Mouse (Mus musculus) embryonic facial prominence, embryonic 11.5 days (tissue): ENCODE data around the gene Stk11ip. TPM values are rescaled to one million over a fixed set of nuclear protein-coding genes. Genes with fewer than 3 reads are reported as not detected.

Source experiments
- ATAC-seq: fragments of 200-750 bp; cut with Nextera tagmentation; replicated peaks from 2 replicates; pipeline ENCODE4 v1.8.0; 2017; ENCODE audit warnings: low read depth; ENCODE audit not compliant: insufficient number of reproducible peaks, low FRiP score, low TSS enrichment
- DNase-seq: peaks from one replicate; pipeline ENCODE4 v3.0.0-alpha.2; 2015; ENCODE audit warnings: low spot score
- H3K27ac ChIP-seq: fragments of 300-500 bp; sonication (generic); replicated peaks from 2 replicates; pipeline ENCODE4 v1.5.1; 2014; ENCODE audit warnings: mild to moderate bottlenecking, low read depth, low read length, control low read depth
- H3K27me3 ChIP-seq: fragments of 300-500 bp; sonication (generic); 2 replicates; pipeline ENCODE4 v1.6.1; 2014; ENCODE audit warnings: mild to moderate bottlenecking, low read length, moderate library complexity, mixed read lengths; ENCODE audit not compliant: control insufficient read depth, insufficient read depth
- H3K36me3 ChIP-seq: fragments of 300-500 bp; sonication (generic); replicated peaks from 2 replicates; pipeline ENCODE4 v1.6.1; 2014; ENCODE audit warnings: low read depth, mild to moderate bottlenecking, low read length, moderate library complexity, mixed read lengths; ENCODE audit not compliant: control insufficient read depth, insufficient read depth
- H3K4me1 ChIP-seq: fragments of 300-500 bp; sonication (generic); 2 replicates; pipeline ENCODE4 v1.6.1; 2014; ENCODE audit warnings: low read length, mixed read lengths; ENCODE audit not compliant: control insufficient read depth, insufficient read depth
- H3K4me2 ChIP-seq: fragments of 300-500 bp; sonication (generic); 2 replicates; pipeline ENCODE4 v1.6.1; 2014; ENCODE audit warnings: low read depth, mild to moderate bottlenecking, control low read depth, low read length, moderate library complexity
- H3K4me3 ChIP-seq: fragments of 300-500 bp; sonication (generic); 2 replicates; pipeline ENCODE4 v1.5.1; 2014; ENCODE audit warnings: low read depth, low read length, control low read depth
- H3K9ac ChIP-seq: fragments of 300-500 bp; sonication (generic); replicated peaks from 2 replicates; pipeline ENCODE4 v1.6.1; 2014; ENCODE audit warnings: mild to moderate bottlenecking, control low read depth, low read length
- H3K9me3 ChIP-seq: fragments of 300-500 bp; sonication (generic); replicated peaks from 2 replicates; pipeline ENCODE4 v1.6.1; 2016; ENCODE audit warnings: mild to moderate bottlenecking, low read length, inconsistent platforms, mixed read lengths; ENCODE audit not compliant: control insufficient read depth
- WGBS: fragments of 180-500 bp; shearing (Covaris S2); extraction: QIAGEN DNeasy Blood & Tissue Kit; methylation state at CpG from one replicate; pipeline ENCODE4 v1.1.7; 2014; 5-methylcytosine and 5-hydroxymethylcytosine counted together
- polyA plus RNA-seq: library from polyadenylated mRNA; unstranded; fragments of >200 nt; fragmentation: Nextera tagmentation; extraction: Ambion mirVana; gene quantifications from 2 replicates; pipeline ENCODE4 v1.2.1, GENCODE M21; 2014

Gene Stk11ip
- polyA plus RNA-seq, 1 experiment from 2014 or later, result 11.4 TPM

GRCm38 (mm10) chr1:75480036-75480435 is 41.3 kb upstream of the Stk11ip start:
- Histone ChIP-seq H3K4me3 (peak overlapping the region; percentile 76), H3K4me1 (peaks cover 5% of the 10 kb centered on the region; the same call in 1 of the 2 replicates), H3K27ac (no peak overlapping the region), H3K9ac (no peak overlapping the region), H3K9me3 (no peaks in the 10 kb centered on the region), H3K27me3 (peaks cover 12% of the 10 kb centered on the region; the same call in 1 of the 2 replicates), H3K36me3 (peaks cover 12% of the 10 kb centered on the region), H3K4me2 (peak overlapping the region; percentile 71)
- WGBS, result 14% methylated on average over 13 of the region's 13 CpGs
- no peak for DNase-seq
- ATAC-seq, result no peak

DNA sequence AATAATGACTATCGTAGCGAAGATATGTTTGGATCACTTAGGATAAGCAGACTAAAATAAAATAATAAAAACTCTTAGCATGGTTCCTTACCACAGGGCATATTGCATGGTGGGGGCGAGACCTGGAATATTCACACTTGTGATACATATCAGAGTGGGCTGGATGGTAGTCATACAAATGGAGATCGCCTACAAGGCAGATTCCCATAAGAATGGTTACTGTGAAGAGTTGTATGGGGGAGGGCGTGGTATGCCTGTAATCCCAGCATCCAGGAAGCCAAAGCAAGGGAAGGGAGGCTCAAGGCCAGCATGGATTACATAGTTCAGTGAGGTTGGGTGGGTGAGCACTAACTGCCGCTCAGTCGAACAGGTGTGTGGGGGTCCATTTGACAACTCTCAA is 40.6 kb upstream of the Stk11ip start:
- no peak overlapping the region for H3K4me3 ChIP-seq
- peaks cover 19% of the 10 kb centered on the region for H3K27me3 ChIP-seq
- no peak overlapping the region for H3K9ac ChIP-seq
- no peak for DNase-seq
- no peak overlapping the region for H3K27ac ChIP-seq
- no peak for ATAC-seq
- peaks cover 5% of the 10 kb centered on the region; the same call in 1 of the 2 replicates for H3K36me3 ChIP-seq
- H3K4me1 ChIP-seq, result peaks cover 5% of the 10 kb centered on the region; the same call in 1 of the 2 replicates
- H3K9me3 ChIP-seq, result no peaks in the 10 kb centered on the region
- WGBS, result 83% methylated on average over 7 of the region's 7 CpGs
- H3K4me2 ChIP-seq, result no peak overlapping the region

- no peaks in the 10 kb centered on the region for H3K9me3 ChIP-seq
- H3K9ac ChIP-seq, result no peak overlapping the region
- DNase-seq (no peak), ATAC-seq (0 out of 2 replicates have a peak, but pooled peaks have one; percentile 11)
- peak overlapping the region; percentile 81; the same call in 1 of the 2 replicates for H3K4me2 ChIP-seq
- peaks cover 29% of the 10 kb centered on the region for H3K27me3 ChIP-seq
- H3K4me1 ChIP-seq, result peaks cover 5% of the 10 kb centered on the region; the same call in 1 of the 2 replicates
- no peak overlapping the region for H3K27ac ChIP-seq
- 4% methylated on average over 24 of the region's 24 CpGs for WGBS
- no peaks in the 10 kb centered on the region; the same call in 1 of the 2 replicates for H3K36me3 ChIP-seq
- H3K4me3 ChIP-seq, result no peak overlapping the region; the same call in 1 of the 2 replicates
Measured at GRCm38 (mm10) chr1:75486561-75486960, 34.8 kb upstream of the Stk11ip start.

GRCm38 (mm10) chr1:75487040-75487404 is 34.3 kb upstream of the Stk11ip start:
- WGBS, result under 1% methylated on average over 13 of the region's 13 CpGs
- H3K4me1 ChIP-seq, result peaks cover 5% of the 10 kb centered on the region; the same call in 1 of the 2 replicates
- DNase-seq, result no peak
- no peaks in the 10 kb centered on the region; the same call in 1 of the 2 replicates for H3K36me3 ChIP-seq
- H3K4me3 ChIP-seq, result peak overlapping the region; percentile 48
- H3K27me3 ChIP-seq, result peaks cover 29% of the 10 kb centered on the region
- no peaks in the 10 kb centered on the region for H3K9me3 ChIP-seq
- ATAC-seq, result peak; percentile 6; the same call in 1 of the 2 replicates
- H3K9ac ChIP-seq, result peak overlapping the region; percentile 29; the same call in 1 of the 2 replicates
- H3K27ac ChIP-seq, result no peak overlapping the region
- H3K4me2 ChIP-seq, result peak overlapping the region; percentile 81

GRCm38 (mm10) chr1:75487405-75488161 is 33.7 kb upstream of the Stk11ip start:
- H3K9ac ChIP-seq, result peak overlapping the region; percentile 29
- no peaks in the 10 kb centered on the region for H3K9me3 ChIP-seq
- peak; percentile 83 for DNase-seq
- ATAC-seq, result peak; percentile 44
- peaks cover 25% of the 10 kb centered on the region for H3K27me3 ChIP-seq
- H3K4me2 ChIP-seq, result peak overlapping the region; percentile 81
- under 1% methylated on average over 62 of the region's 62 CpGs for WGBS
- no peaks in the 10 kb centered on the region; the same call in 1 of the 2 replicates for H3K36me3 ChIP-seq
- H3K4me3 ChIP-seq, result peak overlapping the region; percentile 48
- H3K4me1 ChIP-seq, result peaks cover 5% of the 10 kb centered on the region; the same call in 1 of the 2 replicates
- H3K27ac ChIP-seq, result no peak overlapping the region

DNA sequence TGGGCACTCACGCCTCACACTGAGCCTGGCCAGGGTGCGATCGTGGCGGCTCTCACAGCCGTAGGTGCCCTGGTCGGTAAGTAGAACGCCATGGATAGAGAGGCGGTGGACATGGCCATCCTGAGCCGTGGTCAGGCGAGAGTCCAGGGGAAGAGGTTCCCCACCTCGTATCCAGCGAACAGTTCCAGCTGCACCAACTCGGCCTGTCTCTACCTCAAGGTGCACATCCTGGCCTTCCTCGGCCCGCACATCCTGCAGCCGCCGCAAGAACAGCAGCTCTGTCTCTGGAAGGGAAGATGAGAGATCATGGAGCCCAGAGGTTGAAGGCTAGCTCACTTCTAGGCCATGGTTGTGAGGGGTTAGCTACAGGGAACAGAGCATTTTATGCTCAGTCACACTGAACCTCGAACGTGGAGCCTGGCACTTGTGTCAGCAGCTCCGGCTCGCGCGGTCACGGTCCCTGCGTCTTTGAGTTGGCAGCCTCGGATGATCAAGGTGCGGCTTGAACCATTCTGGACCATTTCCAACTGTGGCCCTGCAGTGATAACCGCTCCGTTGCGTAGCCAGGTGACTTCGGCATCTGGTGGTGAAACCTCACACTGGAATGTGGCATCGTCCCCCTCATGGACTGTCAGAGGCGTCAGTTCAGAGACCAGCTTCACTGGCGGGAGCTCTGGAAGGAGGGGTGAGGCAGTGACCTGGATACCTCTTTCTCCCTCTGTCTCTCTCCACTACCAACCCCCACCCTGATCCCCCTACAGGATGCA is 30.4 kb upstream of the Stk11ip start:
- no peak for DNase-seq
- Histone ChIP-seq H3K4me3 (no peak overlapping the region), H3K27me3 (peaks cover 11% of the 10 kb centered on the region), H3K36me3 (no peaks in the 10 kb centered on the region; the same call in 1 of the 2 replicates), H3K4me1 (peaks cover 5% of the 10 kb centered on the region; the same call in 1 of the 2 replicates), H3K27ac (no peak overlapping the region), H3K9me3 (no peaks in the 10 kb centered on the region), H3K9ac (no peak overlapping the region), H3K4me2 (no peak overlapping the region)
- 83% methylated on average over 34 of the region's 34 CpGs for WGBS
- no peak for ATAC-seq

- no peak for DNase-seq
- no peak overlapping the region for H3K27ac ChIP-seq
- WGBS, result 39% methylated on average over 24 of the region's 24 CpGs
- no peak overlapping the region for H3K4me3 ChIP-seq
- no peak for ATAC-seq
- H3K9me3 ChIP-seq, result no peaks in the 10 kb centered on the region
- H3K4me2 ChIP-seq, result no peak overlapping the region
- H3K9ac ChIP-seq, result no peak overlapping the region
- H3K27me3 ChIP-seq, result 0 out of 2 replicates have a peak, but pooled peaks cover 2% of the 10 kb centered on the region
- H3K36me3 ChIP-seq, result peaks cover under 1% of the 10 kb centered on the region; the same call in 1 of the 2 replicates
- no peaks in the 10 kb centered on the region; the same call in 1 of the 2 replicates for H3K4me1 ChIP-seq
Measured at GRCm38 (mm10) chr1:75492579-75493170, 28.7 kb upstream of the Stk11ip start.
